Mouse (Mus musculus): ENCODE measurements around the gene Rxra.

The Rxra gene

GRCm38 (mm10) chr2:27667677-27668076, 8.6 kb upstream of the Rxra start:
- in situ Hi-C loops (cut with MboI, MseI): no loop called here

- in situ Hi-C loops (cut with MboI, MseI): loop anchor here in 1 of 2 experiments (10.0 kb wide), 1 partner anchor 1176 kb away; no protein-coding TSS in a partner anchor
These were observed 5.5 kb upstream of the Rxra start for GRCm38 (mm10) chr2:27670746-27671145.

- in situ Hi-C loops (cut with MboI, MseI): loop anchor here in 1 of 2 experiments (10.0 kb wide), 1 partner anchor 1177 kb away; no protein-coding TSS in a partner anchor
These were observed 4.6 kb upstream of the Rxra start for GRCm38 (mm10) chr2:27671633-27672091.

- in situ Hi-C loops (cut with MboI, MseI): loop anchor here in 1 of 2 experiments (10.0 kb wide), 1 partner anchor 1182 kb away; no protein-coding TSS in a partner anchor
These were observed 462 bp downstream of the Rxra start for GRCm38 (mm10) chr2:27676478-27677325.

- in situ Hi-C loops (cut with MboI, MseI): loop anchor here in 1 of 2 experiments (10.0 kb wide), 1 partner anchor 1183 kb away; no protein-coding TSS in a partner anchor
These were observed 1.4 kb downstream of the Rxra start for GRCm38 (mm10) chr2:27677411-27678310.

- in situ Hi-C loops (cut with MboI, MseI): loop anchor here in 1 of 2 experiments (10.0 kb wide), 1 partner anchor 1184 kb away; no protein-coding TSS in a partner anchor
These were observed 2.1 kb downstream of the Rxra start for GRCm38 (mm10) chr2:27678331-27678730.

- in situ Hi-C loops (cut with MboI, MseI): loop anchor here in 1 of 2 experiments (10.0 kb wide), 1 partner anchor 1184 kb away; no protein-coding TSS in a partner anchor
These were observed 2.7 kb downstream of the Rxra start for GRCm38 (mm10) chr2:27678836-27679480.

GRCm38 (mm10) chr2:27679621-27680025, 3.4 kb downstream of the Rxra start:
- in situ Hi-C loops (cut with MboI, MseI): loop anchor here in 1 of 2 experiments (10.0 kb wide), 1 partner anchor 1185 kb away; no protein-coding TSS in a partner anchor

- in situ Hi-C loops (cut with MboI, MseI): no loop called here
These were observed 3.8 kb downstream of the Rxra start for GRCm38 (mm10) chr2:27680058-27680457.

- in situ Hi-C loops (cut with MboI, MseI): no loop called here
These were observed 4.4 kb downstream of the Rxra start for GRCm38 (mm10) chr2:27680595-27680994.

GRCm38 (mm10) chr2:27681426-27681825, 5.2 kb downstream of the Rxra start:
- in situ Hi-C loops (cut with MboI, MseI): no loop called here

- in situ Hi-C loops (cut with MboI, MseI): no loop called here
These were observed 5.9 kb downstream of the Rxra start for GRCm38 (mm10) chr2:27682096-27682495.

- in situ Hi-C loops (cut with MboI, MseI): no loop called here
These were observed 7.9 kb downstream of the Rxra start for GRCm38 (mm10) chr2:27684017-27684657.

- in situ Hi-C loops (cut with MboI, MseI): no loop called here
These were observed 9.7 kb downstream of the Rxra start for GRCm38 (mm10) chr2:27685917-27686316.

GRCm38 (mm10) chr2:27686335-27686734, 10.1 kb downstream of the Rxra start:
- in situ Hi-C loops (cut with MboI, MseI): no loop called here

GRCm38 (mm10) chr2:27687041-27687440, 10.8 kb downstream of the Rxra start:
- in situ Hi-C loops (cut with MboI, MseI): no loop called here

- in situ Hi-C loops (cut with MboI, MseI): no loop called here
These were observed 11.7 kb downstream of the Rxra start for GRCm38 (mm10) chr2:27687973-27688372.

GRCm38 (mm10) chr2:27690714-27691113, 14.5 kb downstream of the Rxra start:
- in situ Hi-C loops (cut with MboI, MseI): no loop called here

GRCm38 (mm10) chr2:27691139-27691720, 15.0 kb downstream of the Rxra start:
- in situ Hi-C loops (cut with MboI, MseI): no loop called here

- in situ Hi-C loops (cut with MboI, MseI): no loop called here
These were observed 16.4 kb downstream of the Rxra start for GRCm38 (mm10) chr2:27692608-27693007.

Data from T-helper 17 cell (primary cell).